Mouse (Mus musculus) neural tube, embryonic 13.5 days (tissue): ENCODE data around the gene Rab1a. TPM values are rescaled to one million over a fixed set of nuclear protein-coding genes. Genes with fewer than 3 reads are reported as not detected.
A peak's percentile ranks its signal among the peaks of the same experiment; 100 is the strongest.

Experiments used
- ATAC-seq: fragments of 200-750 bp; cut with Nextera tagmentation; 2 replicates; pipeline ENCODE4 v1.8.0; 2017; ENCODE audit warnings: low read depth, mild to moderate bottlenecking, moderate TSS enrichment, moderate library complexity
- H3K27ac ChIP-seq: fragments of 300-500 bp; sonication (generic); replicated peaks from 2 replicates; pipeline ENCODE4 v1.5.1; 2015; ENCODE audit warnings: moderate library complexity, mild to moderate bottlenecking, inconsistent platforms
- H3K27me3 ChIP-seq: fragments of 300-500 bp; sonication (generic); 2 replicates; pipeline ENCODE4 v1.6.1; 2015; ENCODE audit warnings: mild to moderate bottlenecking, inconsistent platforms
- H3K36me3 ChIP-seq: fragments of 300-500 bp; sonication (generic); 2 replicates; pipeline ENCODE4 v1.6.1; 2015; ENCODE audit warnings: mild to moderate bottlenecking, inconsistent platforms
- H3K4me1 ChIP-seq: fragments of 300-500 bp; sonication (generic); replicated peaks from 2 replicates; pipeline ENCODE4 v1.6.1; 2015; ENCODE audit warnings: inconsistent platforms
- H3K4me2 ChIP-seq: fragments of 300-500 bp; sonication (generic); 2 replicates; pipeline ENCODE4 v1.6.1; 2015; ENCODE audit warnings: inconsistent platforms, mild to moderate bottlenecking, moderate library complexity
- H3K4me3 ChIP-seq: fragments of 300-500 bp; sonication (generic); 2 replicates; pipeline ENCODE4 v1.5.1; 2015; ENCODE audit warnings: mild to moderate bottlenecking, inconsistent platforms
- H3K9ac ChIP-seq: fragments of 300-500 bp; sonication (generic); 2 replicates; pipeline ENCODE4 v1.6.1; 2015; ENCODE audit warnings: moderate library complexity, mild to moderate bottlenecking, inconsistent platforms
- H3K9me3 ChIP-seq: fragments of 300-500 bp; sonication (generic); 2 replicates; pipeline ENCODE4 v1.6.1; 2016; ENCODE audit warnings: inconsistent platforms
- WGBS: fragments of 180-500 bp; shearing (Covaris S2); methylation state at CpG from one replicate; pipeline ENCODE4 v1.1.7; 2015; 5-methylcytosine and 5-hydroxymethylcytosine counted together
- polyA plus RNA-seq: library from polyadenylated mRNA; unstranded; fragments of >200 nt; fragmentation: Nextera tagmentation; extraction: Ambion mirVana; gene quantifications from 2 replicates; pipeline ENCODE4 v1.2.1, GENCODE M21; 2015

The Rab1a gene
- polyA plus RNA-seq, 1 experiment from 2014 or later: 315 TPM

DNA sequence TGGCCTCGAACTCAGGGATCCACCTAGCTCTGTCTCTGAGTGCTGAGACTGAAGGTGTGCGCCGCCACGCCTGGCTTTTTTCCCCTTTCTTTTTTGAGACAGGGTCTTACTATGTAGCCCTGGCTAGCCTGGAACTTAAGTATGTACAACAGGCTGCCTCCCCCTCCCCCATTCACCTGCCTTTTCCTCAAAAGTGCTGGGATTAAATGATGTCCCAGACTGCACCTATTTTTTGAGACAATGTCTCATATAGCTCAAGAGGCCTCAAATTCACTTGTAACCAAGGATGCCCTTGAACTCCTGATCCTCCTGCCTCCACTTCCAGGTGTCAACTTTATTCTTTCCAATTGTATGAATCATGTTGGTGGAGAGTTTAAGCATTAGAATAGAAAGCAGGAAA lies 24.7 kb downstream of the Rab1a start:
- Histone ChIP-seq H3K4me3 (no peak overlapping the region), H3K27ac (no peak overlapping the region), H3K36me3 (peaks cover 80% of the 10 kb centered on the region), H3K4me2 (no peak overlapping the region), H3K9ac (no peak overlapping the region), H3K4me1 (peaks cover 8% of the 10 kb centered on the region), H3K9me3 (no peaks in the 10 kb centered on the region), H3K27me3 (no peaks in the 10 kb centered on the region)
- ATAC-seq: no peak
- WGBS: 97% methylated on average over 4 of the region's 4 CpGs

DNA sequence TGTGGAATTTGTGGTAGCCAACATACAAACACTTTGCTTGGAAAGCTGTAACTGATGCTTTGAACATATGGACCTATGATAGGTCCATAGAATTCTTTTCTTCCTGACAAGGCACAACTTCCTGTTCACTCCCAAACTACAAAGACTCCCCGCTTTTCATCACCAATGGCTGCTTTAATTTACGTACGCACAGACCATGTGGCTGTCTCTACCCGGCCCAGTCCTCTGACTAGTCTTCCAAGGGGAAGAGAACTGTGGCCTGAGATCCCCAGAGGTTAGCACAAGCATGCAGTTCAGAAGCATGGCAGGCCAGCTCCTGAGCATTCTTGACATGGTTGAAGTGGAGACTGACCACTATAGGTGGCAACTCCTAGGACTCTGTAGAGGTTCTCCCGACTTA lies 27.4 kb downstream of the Rab1a start:
- Histone ChIP-seq H3K36me3 (peaks cover 82% of the 10 kb centered on the region), H3K9me3 (no peaks in the 10 kb centered on the region), H3K27ac (no peak overlapping the region), H3K4me3 (no peak overlapping the region), H3K4me2 (no peak overlapping the region), H3K4me1 (peaks cover 12% of the 10 kb centered on the region), H3K9ac (no peak overlapping the region), H3K27me3 (no peaks in the 10 kb centered on the region)
- WGBS: 83% methylated on average over 5 of the region's 5 CpGs
- ATAC-seq: no peak

DNA sequence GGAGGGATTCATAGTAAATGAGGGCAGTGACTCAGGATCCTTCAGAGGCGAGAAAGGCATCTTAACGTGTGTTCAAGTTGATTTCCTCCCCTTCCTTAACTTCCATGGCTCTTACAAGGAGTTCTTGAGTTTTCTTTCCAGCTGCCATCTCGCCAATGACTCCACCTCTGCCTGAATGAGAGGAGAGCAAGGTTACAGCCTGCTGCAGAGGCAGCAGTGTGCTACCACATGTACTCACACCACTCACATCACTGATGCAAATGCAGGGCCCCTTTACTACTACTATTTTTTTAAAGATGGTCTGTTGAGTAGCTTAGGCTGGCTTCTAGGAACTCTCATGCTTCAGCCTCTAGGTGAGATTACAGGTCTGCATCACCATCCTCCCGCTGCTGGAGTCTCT lies 28.1 kb downstream of the Rab1a start:
- Histone ChIP-seq H3K36me3 (peaks cover 82% of the 10 kb centered on the region), H3K4me1 (peaks cover 12% of the 10 kb centered on the region), H3K4me2 (no peak overlapping the region), H3K27me3 (no peaks in the 10 kb centered on the region), H3K27ac (no peak overlapping the region), H3K9me3 (no peaks in the 10 kb centered on the region), H3K9ac (no peak overlapping the region), H3K4me3 (no peak overlapping the region)
- ATAC-seq: no peak
- 95% methylated on average over 4 of the region's 4 CpGs for WGBS

DNA sequence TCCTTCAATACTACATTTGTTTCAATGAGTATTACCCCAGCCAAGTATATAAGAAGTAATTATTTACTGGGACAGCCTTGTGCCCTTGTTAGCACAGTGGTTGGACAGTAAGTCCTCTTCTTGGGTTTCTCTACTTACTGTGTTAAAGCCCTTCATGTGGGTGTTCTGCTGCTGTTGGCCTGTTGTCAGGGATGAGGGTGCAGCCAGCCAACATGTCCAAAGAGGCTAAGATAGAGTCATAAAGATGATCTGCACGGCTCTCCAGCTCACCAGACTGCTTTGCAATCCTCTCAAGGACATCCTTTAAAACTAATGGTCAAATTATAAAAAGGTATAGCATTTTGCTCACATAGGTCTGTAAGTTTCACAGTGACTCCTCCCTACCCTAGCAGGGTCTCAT lies 29.1 kb downstream of the Rab1a start:
- WGBS: 88% methylated on average over 1 of the region's 1 CpGs
- Histone ChIP-seq H3K4me1 (peaks cover 12% of the 10 kb centered on the region), H3K9ac (no peak overlapping the region), H3K4me2 (no peak overlapping the region), H3K4me3 (no peak overlapping the region), H3K9me3 (no peaks in the 10 kb centered on the region), H3K27me3 (no peaks in the 10 kb centered on the region), H3K36me3 (peaks cover 83% of the 10 kb centered on the region), H3K27ac (no peak overlapping the region)
- ATAC-seq: no peak

DNA sequence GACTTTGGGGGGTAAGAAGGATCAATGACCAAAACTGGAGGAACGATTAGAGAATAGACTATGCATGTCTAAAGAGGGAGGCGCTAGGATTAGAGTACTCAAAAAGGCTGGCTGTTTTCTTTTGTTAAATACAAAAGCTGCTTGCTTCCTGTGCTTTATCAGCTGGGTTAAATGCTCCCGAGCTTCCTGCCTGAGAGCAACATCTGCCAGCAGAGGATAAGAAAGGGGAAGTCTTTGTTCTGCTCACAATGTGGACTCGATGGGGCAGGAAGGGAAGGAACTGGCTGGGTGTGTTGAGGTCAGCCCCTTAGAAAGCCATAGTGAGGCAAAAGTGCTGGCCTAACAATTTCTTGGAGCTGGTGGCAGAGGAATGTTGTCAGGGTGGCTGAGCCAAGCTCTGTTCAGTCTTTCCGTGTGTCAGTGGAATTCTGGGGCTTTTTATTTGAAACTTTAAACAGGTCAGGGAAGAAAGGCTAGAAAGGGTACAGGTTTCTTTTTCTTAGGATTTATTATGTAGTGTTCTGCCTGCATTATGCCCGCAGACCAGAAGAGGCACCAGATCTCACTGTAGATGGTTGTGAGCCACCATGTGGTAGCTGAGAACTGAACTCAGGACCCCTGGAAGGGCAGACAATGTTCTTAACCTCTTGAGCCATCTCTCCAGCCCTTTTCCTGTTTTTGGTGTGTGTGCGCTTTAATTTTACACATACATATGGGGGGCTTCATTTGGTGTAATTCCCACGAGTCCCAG lies 30.1 kb downstream of the Rab1a start:
- H3K9ac ChIP-seq: no peak overlapping the region
- ATAC-seq: peak; percentile 36; the same call in 1 of the 2 replicates
- H3K36me3 ChIP-seq: peaks cover 85% of the 10 kb centered on the region
- no peaks in the 10 kb centered on the region for H3K27me3 ChIP-seq
- no peaks in the 10 kb centered on the region for H3K9me3 ChIP-seq
- no peak overlapping the region for H3K4me3 ChIP-seq
- H3K4me1 ChIP-seq: peaks cover 12% of the 10 kb centered on the region
- WGBS: 47% methylated on average over 8 of the region's 8 CpGs
- peak overlapping the region; percentile 34; the same call in 1 of the 2 replicates for H3K27ac ChIP-seq
- no peak overlapping the region for H3K4me2 ChIP-seq

DNA sequence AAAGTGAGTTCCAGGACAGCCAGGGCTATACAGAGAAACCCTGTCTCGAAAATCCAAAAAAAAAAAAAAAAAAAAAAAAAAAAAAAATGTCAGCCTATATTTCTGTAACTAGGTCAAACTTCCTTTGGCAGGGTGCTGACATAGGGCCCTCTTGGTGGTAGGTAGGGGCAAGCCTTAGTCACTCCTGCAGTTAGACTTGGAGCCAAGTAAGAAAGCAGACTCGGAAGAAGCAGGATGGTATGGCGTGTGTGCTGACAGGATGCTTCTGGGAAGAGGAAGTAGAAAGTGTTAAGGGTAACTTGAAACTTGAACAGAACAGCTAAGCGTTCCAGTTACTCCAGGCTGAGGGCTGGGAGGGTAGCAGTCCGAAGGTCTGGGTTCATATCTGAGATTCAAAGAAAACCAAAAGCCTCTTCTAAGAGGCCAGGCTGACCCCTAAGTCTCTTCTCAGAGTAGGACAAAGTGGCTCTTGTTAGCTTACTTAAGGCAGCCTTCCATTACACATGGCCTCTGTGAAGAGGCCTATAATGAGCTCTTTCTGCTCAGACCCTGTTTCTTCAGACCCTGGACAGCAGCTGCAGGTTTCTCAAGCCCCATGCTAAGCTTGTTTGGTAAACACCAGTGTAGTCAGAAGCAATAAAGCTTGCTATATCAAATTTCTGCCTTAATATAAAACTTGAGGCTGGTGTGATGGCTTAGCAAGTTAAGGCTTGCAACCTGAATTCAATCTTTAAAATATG lies 31.0 kb downstream of the Rab1a start:
- no peak for ATAC-seq
- Histone ChIP-seq H3K4me1 (peaks cover 11% of the 10 kb centered on the region), H3K9me3 (no peaks in the 10 kb centered on the region), H3K27ac (peak overlapping the region; percentile 42; the same call in 1 of the 2 replicates), H3K36me3 (peaks cover 94% of the 10 kb centered on the region), H3K27me3 (no peaks in the 10 kb centered on the region), H3K4me2 (no peak overlapping the region), H3K4me3 (no peak overlapping the region), H3K9ac (no peak overlapping the region)
- 74% methylated on average over 4 of the region's 5 CpGs for WGBS

DNA sequence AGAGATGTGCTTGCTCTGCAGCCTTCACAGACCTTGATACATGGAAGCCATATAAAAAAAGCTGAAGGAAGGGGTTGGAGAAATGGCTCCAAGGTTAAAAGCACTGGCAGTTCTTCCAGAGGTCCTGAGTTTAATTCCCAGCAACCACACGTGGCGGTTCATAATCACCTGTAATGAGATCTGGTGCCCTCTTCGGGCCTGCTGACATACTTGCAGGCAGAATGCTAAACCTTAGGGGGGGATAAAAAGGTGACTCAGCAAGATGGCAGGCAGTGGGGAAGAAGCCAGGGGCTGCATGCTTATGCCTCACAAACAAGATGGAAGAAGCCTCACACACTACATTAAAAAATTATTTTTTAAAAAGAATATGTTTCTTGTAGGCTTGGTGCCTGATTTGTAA lies 33.0 kb downstream of the Rab1a start:
- peaks cover 95% of the 10 kb centered on the region for H3K36me3 ChIP-seq
- H3K27me3 ChIP-seq: no peaks in the 10 kb centered on the region
- no peaks in the 10 kb centered on the region for H3K9me3 ChIP-seq
- no peak overlapping the region for H3K9ac ChIP-seq
- H3K4me2 ChIP-seq: no peak overlapping the region
- no peak for ATAC-seq
- peaks cover 5% of the 10 kb centered on the region; the same call in 1 of the 2 replicates for H3K4me1 ChIP-seq
- H3K4me3 ChIP-seq: no peak overlapping the region
- H3K27ac ChIP-seq: no peak overlapping the region
- WGBS: 78% methylated on average over 3 of the region's 3 CpGs

DNA sequence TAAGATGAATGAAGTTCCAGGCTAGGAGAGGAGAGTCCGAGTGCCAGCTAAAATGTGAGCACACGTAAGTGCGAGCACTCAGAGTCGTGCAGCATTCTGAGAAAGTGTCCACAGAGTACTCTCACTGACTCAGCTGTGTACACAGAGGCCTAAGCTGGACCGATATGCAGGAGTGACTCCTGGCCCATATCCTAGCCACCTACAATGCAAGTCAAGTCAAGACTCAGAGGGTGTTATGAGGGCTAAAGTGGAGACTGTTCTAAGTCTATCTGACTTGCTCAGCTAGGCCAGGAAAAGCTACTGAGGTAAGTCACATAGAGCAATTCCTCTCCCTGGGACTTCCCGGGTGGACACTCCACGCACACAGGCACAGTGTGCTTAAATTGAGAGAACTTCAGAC lies 35.8 kb downstream of the Rab1a start:
- H3K9ac ChIP-seq: no peak overlapping the region
- no peak for ATAC-seq
- H3K36me3 ChIP-seq: peaks cover 97% of the 10 kb centered on the region
- 92% methylated on average over 7 of the region's 7 CpGs for WGBS
- H3K4me2 ChIP-seq: no peak overlapping the region
- no peaks in the 10 kb centered on the region for H3K27me3 ChIP-seq
- no peak overlapping the region for H3K4me3 ChIP-seq
- H3K9me3 ChIP-seq: no peaks in the 10 kb centered on the region
- no peak overlapping the region for H3K27ac ChIP-seq
- peaks cover 5% of the 10 kb centered on the region; the same call in 1 of the 2 replicates for H3K4me1 ChIP-seq

DNA sequence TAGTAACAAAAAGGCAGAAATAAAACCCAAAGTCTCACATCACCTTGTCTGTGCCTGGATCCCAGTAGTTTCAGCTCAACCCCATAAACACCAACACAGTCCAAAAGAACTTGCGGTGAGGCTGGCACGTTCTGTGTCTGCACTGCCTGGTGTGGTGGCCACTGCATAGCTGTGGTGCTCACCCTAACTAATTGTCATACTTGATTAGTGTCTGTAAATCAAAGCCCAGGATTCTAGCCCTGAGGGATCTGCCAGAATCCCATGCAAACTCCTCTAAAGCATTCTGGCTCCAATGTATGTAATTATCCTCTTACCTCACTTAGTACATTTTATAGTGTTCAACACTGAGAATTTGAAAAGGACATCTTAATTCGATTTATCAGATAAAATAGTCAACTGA lies 36.7 kb downstream of the Rab1a start:
- Histone ChIP-seq H3K9ac (no peak overlapping the region), H3K4me2 (no peak overlapping the region), H3K36me3 (peaks cover 88% of the 10 kb centered on the region), H3K4me1 (no peaks in the 10 kb centered on the region; the same call in 1 of the 2 replicates), H3K4me3 (no peak overlapping the region), H3K27me3 (no peaks in the 10 kb centered on the region), H3K27ac (no peak overlapping the region), H3K9me3 (no peaks in the 10 kb centered on the region)
- no peak for ATAC-seq
- 94% methylated on average over 3 of the region's 3 CpGs for WGBS

DNA sequence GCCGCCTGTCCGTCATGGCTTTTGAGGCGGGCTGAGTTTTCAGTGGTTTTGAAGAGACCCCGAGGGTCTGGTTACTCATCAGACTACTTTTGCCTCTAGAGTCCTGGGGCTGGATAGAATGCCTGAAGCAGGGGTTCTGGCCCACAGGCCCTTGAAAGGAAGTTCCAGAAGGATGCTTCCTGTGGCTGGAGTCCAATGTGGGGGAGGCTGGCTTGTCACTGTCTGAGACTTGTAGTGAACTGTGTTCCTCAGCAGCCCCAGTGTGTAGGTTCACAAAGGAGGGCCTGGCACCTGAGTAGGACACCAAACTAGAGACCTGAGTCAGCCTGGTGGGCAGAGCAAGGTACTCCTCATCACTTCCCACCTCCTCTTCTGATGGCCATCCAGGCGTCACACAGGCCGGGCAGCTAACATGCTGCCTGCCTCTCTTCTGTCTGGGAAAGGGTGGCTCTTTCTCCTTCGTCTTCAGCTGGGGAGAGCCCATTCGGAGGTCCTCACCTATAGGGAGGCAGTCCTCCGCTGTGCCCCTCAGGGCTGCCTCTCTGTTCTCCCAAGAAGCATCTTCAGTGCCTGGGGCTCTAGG lies 38.1 kb downstream of the Rab1a start:
- Histone ChIP-seq H3K27me3 (no peaks in the 10 kb centered on the region), H3K36me3 (peaks cover 75% of the 10 kb centered on the region), H3K27ac (no peak overlapping the region), H3K4me1 (peaks cover 5% of the 10 kb centered on the region), H3K4me2 (no peak overlapping the region), H3K9ac (no peak overlapping the region), H3K9me3 (no peaks in the 10 kb centered on the region), H3K4me3 (no peak overlapping the region)
- WGBS: 91% methylated on average over 9 of the region's 9 CpGs
- no peak for ATAC-seq

DNA sequence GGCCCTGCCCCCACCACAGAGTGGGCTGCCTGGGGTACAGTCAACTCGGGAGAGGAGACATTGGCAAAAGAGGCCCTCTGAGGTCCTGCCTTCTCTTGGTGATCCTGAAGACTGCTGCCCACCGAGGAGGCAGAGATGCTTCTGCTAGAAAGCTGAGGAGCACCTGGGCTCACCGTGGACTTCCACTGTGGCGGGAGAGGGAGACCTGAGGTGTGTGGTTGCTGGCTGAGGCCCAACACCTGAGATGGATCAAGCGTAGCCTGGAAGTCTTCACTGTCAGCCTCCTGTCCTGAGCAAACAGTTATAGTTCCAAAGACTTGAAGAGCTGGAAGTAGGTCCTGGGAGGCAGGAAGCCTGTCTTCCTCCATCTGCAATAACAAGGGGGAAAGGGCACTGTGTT lies 39.1 kb downstream of the Rab1a start:
- 88% methylated on average over 5 of the region's 5 CpGs for WGBS
- peaks cover 65% of the 10 kb centered on the region for H3K36me3 ChIP-seq
- H3K27ac ChIP-seq: no peak overlapping the region
- H3K27me3 ChIP-seq: no peaks in the 10 kb centered on the region
- no peak overlapping the region for H3K4me2 ChIP-seq
- no peak for ATAC-seq
- H3K9ac ChIP-seq: no peak overlapping the region
- peaks cover 10% of the 10 kb centered on the region for H3K4me1 ChIP-seq
- H3K4me3 ChIP-seq: no peak overlapping the region
- H3K9me3 ChIP-seq: no peaks in the 10 kb centered on the region

DNA sequence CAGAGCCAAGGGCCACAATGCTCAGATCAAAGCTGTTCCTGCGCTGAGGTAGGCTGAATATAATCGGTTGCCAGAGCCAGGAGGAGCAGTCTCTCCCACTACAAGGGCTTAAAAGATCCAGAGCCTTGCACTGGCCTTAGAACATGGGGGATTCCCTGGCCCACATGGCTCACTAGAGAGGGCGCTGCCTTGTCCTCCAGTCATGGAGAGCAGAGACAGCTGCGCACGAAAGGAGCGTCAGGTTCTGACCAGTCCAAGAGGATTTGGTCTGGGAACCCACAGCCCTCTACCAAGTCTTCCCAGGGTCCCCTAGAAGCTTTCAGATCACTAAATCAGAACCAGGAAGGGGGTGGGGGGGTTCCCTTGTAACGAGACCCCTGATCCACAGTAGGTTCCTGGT lies 40.1 kb downstream of the Rab1a start:
- peaks cover 55% of the 10 kb centered on the region for H3K36me3 ChIP-seq
- H3K4me2 ChIP-seq: no peak overlapping the region
- 90% methylated on average over 7 of the region's 7 CpGs for WGBS

More for the DNA sequence above, 40.1 kb downstream of the Rab1a start:
- peaks cover 16% of the 10 kb centered on the region for H3K4me1 ChIP-seq
- H3K9me3 ChIP-seq: no peaks in the 10 kb centered on the region
- H3K27me3 ChIP-seq: no peaks in the 10 kb centered on the region
- no peak overlapping the region for H3K4me3 ChIP-seq
- H3K9ac ChIP-seq: no peak overlapping the region
- no peak for ATAC-seq
- H3K27ac ChIP-seq: no peak overlapping the region
